Comparison of ENCODE assay signal across 8 mouse cellular contexts in the genomic region with DNA sequence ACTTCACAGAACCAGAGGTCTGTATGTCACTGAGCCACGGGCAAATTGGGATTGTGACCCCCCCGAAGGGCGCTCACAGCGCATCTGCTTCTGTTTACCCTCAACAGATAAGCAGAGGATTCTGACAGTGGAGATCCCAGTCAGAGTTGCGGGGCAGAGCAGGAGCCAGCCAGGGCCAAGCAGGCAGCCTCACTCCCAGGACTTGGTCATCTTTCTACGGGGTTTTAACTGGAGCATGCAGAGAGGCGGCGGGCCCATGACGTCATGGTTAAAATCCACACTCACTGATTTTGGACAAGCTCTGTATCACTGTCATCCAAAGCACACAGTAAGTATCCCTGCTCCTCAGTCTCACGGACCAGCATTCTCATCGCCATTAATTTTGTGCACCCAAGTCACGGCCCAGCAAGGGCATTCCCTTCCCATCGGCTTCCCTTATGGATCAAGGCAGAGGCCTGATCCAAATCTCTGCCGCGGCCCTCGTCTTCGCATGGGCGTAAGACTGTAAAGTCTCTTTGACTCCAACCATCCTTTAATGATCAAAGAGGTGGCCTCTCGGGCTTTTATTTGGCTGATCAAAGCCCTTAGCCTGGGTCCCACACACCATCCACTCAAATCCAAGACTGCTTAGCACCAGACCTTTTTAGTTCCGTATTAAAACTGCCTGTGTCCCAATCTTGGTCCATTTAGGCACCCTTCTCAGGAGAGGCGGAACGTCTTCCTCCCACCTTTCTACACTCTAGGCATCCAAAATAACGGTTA. TPM values are rescaled to one million over a fixed set of nuclear protein-coding genes. Genes with fewer than 3 reads are reported as not detected.
DNase-seq lines count a peak whose midpoint lies in the region; ATAC-seq and TF ChIP-seq lines count a peak whose summit lies in the region.

No protein-coding gene starts in this region.

- no peaks in the 10 kb centered on the region for H3K9me3 ChIP-seq in lung, embryonic 15.5 days
- no peaks in the 10 kb centered on the region for H3K9me3 ChIP-seq in embryonic facial prominence, embryonic 10.5 days
- no peaks in the 10 kb centered on the region for H3K9me3 ChIP-seq in hindbrain, postnatal 0 days (ENCODE audit: low read length)

- H3K36me3 ChIP-seq in lung, embryonic 15.5 days: no peaks in the 10 kb centered on the region
- peaks cover 11% of the 10 kb centered on the region for H3K36me3 ChIP-seq in embryonic facial prominence, embryonic 10.5 days (replicated peaks)
- H3K36me3 ChIP-seq in hindbrain, postnatal 0 days (ENCODE audit: insufficient read depth, low read length): no peaks in the 10 kb centered on the region
- H3K36me3 ChIP-seq in myocyte (ENCODE audit: control insufficient read depth, insufficient read depth): no peaks in the 10 kb centered on the region

- no peak overlapping the region for H3ac ChIP-seq in myocyte (ENCODE audit: control insufficient read depth, insufficient read length)

- no peak for TF ChIP-seq POLR2A in myocyte (IDR thresholded peaks at IDR 0.05; ENCODE audit: insufficient read length, low read depth)

- H3K27ac ChIP-seq in lung, embryonic 15.5 days: no peak overlapping the region
- H3K27ac ChIP-seq in embryonic facial prominence, embryonic 10.5 days (replicated peaks): peak overlapping the region; percentile 92
- H3K27ac ChIP-seq in hindbrain, postnatal 0 days: no peak overlapping the region

- H3K79me2 ChIP-seq in myocyte (ENCODE audit: control insufficient read depth, insufficient read depth): no peaks in the 10 kb centered on the region

- peak overlapping the region; percentile 95 for H3K4me2 ChIP-seq in lung, embryonic 15.5 days
- H3K4me2 ChIP-seq in hindbrain, postnatal 0 days (ENCODE audit: low read depth, low read length): peak overlapping the region; percentile 92
- H3K4me2 ChIP-seq in myocyte (ENCODE audit: low read depth): peak overlapping the region; percentile 79

- no peak for DNase-seq in lung, postnatal 14 days
- peak; percentile 43 for DNase-seq in embryonic facial prominence, embryonic 10.5 days (ENCODE audit: low spot score)
- DNase-seq in hindbrain, postnatal 0 days (ENCODE audit: low spot score): no peak
- DNase-seq in cerebellum, postnatal 10 days: no peak
- no peak for DNase-seq in spleen, postnatal 14 days (ENCODE audit: low spot score in 2 of 2)
- DNase-seq in left cerebral cortex, adult 9 months (ENCODE audit: low spot score in 2 of 2): no peak

- ATAC-seq in lung, embryonic 15.5 days (ENCODE audit: borderline replicate concordance, extremely low read depth, low FRiP score, low TSS enrichment): no peak
- ATAC-seq in hindbrain, postnatal 0 days: no peak

- peaks cover 30% of the 10 kb centered on the region for H3K4me1 ChIP-seq in lung, embryonic 15.5 days
- peaks cover 45% of the 10 kb centered on the region for H3K4me1 ChIP-seq in embryonic facial prominence, embryonic 10.5 days
- no peaks in the 10 kb centered on the region; the same call in 1 of the 2 replicates for H3K4me1 ChIP-seq in hindbrain, postnatal 0 days (ENCODE audit: insufficient read depth, low read length)

- H3K4me3 ChIP-seq in lung, embryonic 15.5 days: peak overlapping the region; percentile 59
- H3K4me3 ChIP-seq in embryonic facial prominence, embryonic 10.5 days: peak overlapping the region; percentile 77
- no peak overlapping the region for H3K4me3 ChIP-seq in hindbrain, postnatal 0 days (ENCODE audit: low read length)
- peak overlapping the region; percentile 35 for H3K4me3 ChIP-seq in myocyte

- H3K27me3 ChIP-seq in lung, embryonic 15.5 days: no peaks in the 10 kb centered on the region
- no peaks in the 10 kb centered on the region for H3K27me3 ChIP-seq in embryonic facial prominence, embryonic 10.5 days (replicated peaks; ENCODE audit: low read depth, poor library complexity, severe bottlenecking)
- H3K27me3 ChIP-seq in hindbrain, postnatal 0 days (ENCODE audit: insufficient read depth, low read length): peaks cover 3% of the 10 kb centered on the region; the same call in 1 of the 2 replicates
- H3K27me3 ChIP-seq in myocyte (ENCODE audit: control insufficient read depth, insufficient read depth, insufficient read length): no peaks in the 10 kb centered on the region

- TF ChIP-seq CTCF in hindbrain, postnatal 0 days (IDR thresholded peaks at IDR 0.05; ENCODE audit: low read depth): no peak

- WGBS in lung, embryonic 15.5 days: 28% methylated on average over 23 of the region's 23 CpGs
- WGBS in embryonic facial prominence, embryonic 10.5 days: 36% methylated on average over 23 of the region's 23 CpGs
- 51% methylated on average over 23 of the region's 23 CpGs for whole genome bisulfite sequencing in hindbrain, postnatal 0 days

- peak overlapping the region; percentile 74 for H3K9ac ChIP-seq in lung, embryonic 15.5 days
- H3K9ac ChIP-seq in hindbrain, postnatal 0 days (replicated peaks; ENCODE audit: low read length): no peak overlapping the region

TF ChIP-seq in myocyte, 11 proteins besides CTCF, POLR2A, EP300 and RAD21:
- TF ChIP-seq REST (IDR thresholded peaks at IDR 0.05; ENCODE audit: insufficient read depth, insufficient read length) (no peak), E2F4 (IDR thresholded peaks at IDR 0.05; ENCODE audit: insufficient read depth) (no peak), POLR2AphosphoS2 (IDR thresholded peaks at IDR 0.05; ENCODE audit: insufficient read length, low read depth) (no peak), MYOG (IDR thresholded peaks at IDR 0.05; ENCODE audit: control insufficient read depth in 1 of 3, insufficient read depth in 1 of 3, insufficient read length in 2 of 3, low read depth in 2 of 3) (no peak), CEBPB (IDR thresholded peaks at IDR 0.05; ENCODE audit: insufficient read depth, poor library complexity, severe bottlenecking) (no peak), TCF3 (IDR thresholded peaks at IDR 0.05; ENCODE audit: insufficient read length, low read depth) (no peak), SRF (IDR thresholded peaks at IDR 0.05; ENCODE audit: control insufficient read depth, insufficient read length, low read depth) (no peak), MAX (IDR thresholded peaks at IDR 0.05; ENCODE audit: low read depth) (no peak)

RNA-seq across cellular contexts. Expression of a gene that starts 1.5 kb away (rescaled TPM):
- 91.3 and 91.8 TPM in 2 replicates for polyA plus RNA-seq in lung, embryonic 15.5 days (2015; fragmentation: Nextera tagmentation; extraction: Ambion mirVana)
- 88.0 and 93.2 TPM in 2 replicates for polyA plus RNA-seq in embryonic facial prominence, embryonic 10.5 days (2016; fragmentation: Nextera tagmentation; extraction: Ambion mirVana)
- total RNA-seq in hindbrain, postnatal 0 days (2014; rRNA removed): 14.3 and 21.1 TPM in 2 replicates
- 10.2 and 11.8 TPM in 2 replicates for polyA plus RNA-seq in hindbrain, postnatal 0 days (2015; fragmentation: Nextera tagmentation; extraction: Ambion mirVana)
- 38.1 TPM for polyA plus RNA-seq in myocyte (2012; fragmentation: generic; extraction: Trizol)

RNA-seq across cellular contexts. Expression of a gene that starts 49.2 kb away (rescaled TPM):
- polyA plus RNA-seq in lung, embryonic 15.5 days (2015; fragmentation: Nextera tagmentation; extraction: Ambion mirVana): 60.1 and 66.5 TPM in 2 replicates
- polyA plus RNA-seq in embryonic facial prominence, embryonic 10.5 days (2016; fragmentation: Nextera tagmentation; extraction: Ambion mirVana): 29.5 and 32.8 TPM in 2 replicates
- 15.2 and 17.9 TPM in 2 replicates for total RNA-seq in hindbrain, postnatal 0 days (2014; rRNA removed)
- polyA plus RNA-seq in hindbrain, postnatal 0 days (2015; fragmentation: Nextera tagmentation; extraction: Ambion mirVana): 23.9 and 24.8 TPM in 2 replicates
- 14.3 TPM for polyA plus RNA-seq in myocyte (2012; fragmentation: generic; extraction: Trizol)
